Mouse (Mus musculus) forebrain, embryonic 11.5 days (tissue): ENCODE data around the gene Trpm6. TPM values are rescaled to one million over a fixed set of nuclear protein-coding genes. Genes with fewer than 3 reads are reported as not detected.
"Not testable (repeated sequence)": the region's sequence is repeated elsewhere in the genome, so short reads cannot be mapped to it uniquely, and the experiment has no call there.

ENCODE experiments used
- ATAC-seq: fragments of 200-750 bp; cut with Nextera tagmentation; replicated peaks from 2 replicates; pipeline ENCODE4 v1.8.0; 2017; ENCODE audit warnings: moderate TSS enrichment; ENCODE audit not compliant: low FRiP score
- DNase-seq: peaks from one replicate; pipeline ENCODE4 v3.0.0-alpha.2; 2017; ENCODE audit warnings: low spot score
- H3K27ac ChIP-seq: fragments of 300-500 bp; sonication (generic); 2 replicates; pipeline ENCODE4 v1.5.1; 2014; ENCODE audit warnings: low read depth, low read length
- H3K27me3 ChIP-seq: fragments of 300-500 bp; sonication (generic); 2 replicates; pipeline ENCODE4 v1.6.1; 2014; ENCODE audit warnings: mild to moderate bottlenecking, low read length, mixed read lengths; ENCODE audit not compliant: control insufficient read depth, insufficient read depth
- H3K36me3 ChIP-seq: fragments of 300-500 bp; sonication (generic); 2 replicates; pipeline ENCODE4 v1.6.1; 2014; ENCODE audit warnings: mild to moderate bottlenecking, low read length, moderate library complexity, mixed read lengths; ENCODE audit not compliant: control insufficient read depth, insufficient read depth
- H3K4me1 ChIP-seq: fragments of 300-500 bp; sonication (generic); replicated peaks from 2 replicates; pipeline ENCODE4 v1.6.1; 2014; ENCODE audit warnings: low read length, mixed read lengths; ENCODE audit not compliant: control insufficient read depth, insufficient read depth
- H3K4me2 ChIP-seq: fragments of 300-500 bp; sonication (generic); 2 replicates; pipeline ENCODE4 v1.6.1; 2014; ENCODE audit warnings: low read depth, mild to moderate bottlenecking, low read length, moderate library complexity, mixed read lengths; ENCODE audit not compliant: severe bottlenecking
- H3K4me3 ChIP-seq: fragments of 300-500 bp; sonication (generic); 2 replicates; pipeline ENCODE4 v1.5.1; 2014; ENCODE audit warnings: low read depth, low read length
- H3K9ac ChIP-seq: fragments of 300-500 bp; sonication (generic); 2 replicates; pipeline ENCODE4 v1.6.1; 2014; ENCODE audit warnings: low read length
- H3K9me3 ChIP-seq: fragments of 300-500 bp; sonication (generic); 2 replicates; pipeline ENCODE4 v1.6.1; 2016; ENCODE audit warnings: low read length, mixed read lengths; ENCODE audit not compliant: control insufficient read depth
- WGBS: fragments of 180-500 bp; shearing (Covaris S2); extraction: QIAGEN DNeasy Blood & Tissue Kit; methylation state at CpG from one replicate; pipeline ENCODE4 v1.1.7; 2014; 5-methylcytosine and 5-hydroxymethylcytosine counted together
- polyA plus RNA-seq: library from polyadenylated mRNA; unstranded; fragments of >200 nt; fragmentation: Nextera tagmentation; extraction: Ambion mirVana; gene quantifications from 2 replicates; pipeline ENCODE4 v1.2.1, GENCODE M21; 2014

The Trpm6 gene
- polyA plus RNA-seq, result 0.25 and 0.35 TPM in 2 replicates

DNA sequence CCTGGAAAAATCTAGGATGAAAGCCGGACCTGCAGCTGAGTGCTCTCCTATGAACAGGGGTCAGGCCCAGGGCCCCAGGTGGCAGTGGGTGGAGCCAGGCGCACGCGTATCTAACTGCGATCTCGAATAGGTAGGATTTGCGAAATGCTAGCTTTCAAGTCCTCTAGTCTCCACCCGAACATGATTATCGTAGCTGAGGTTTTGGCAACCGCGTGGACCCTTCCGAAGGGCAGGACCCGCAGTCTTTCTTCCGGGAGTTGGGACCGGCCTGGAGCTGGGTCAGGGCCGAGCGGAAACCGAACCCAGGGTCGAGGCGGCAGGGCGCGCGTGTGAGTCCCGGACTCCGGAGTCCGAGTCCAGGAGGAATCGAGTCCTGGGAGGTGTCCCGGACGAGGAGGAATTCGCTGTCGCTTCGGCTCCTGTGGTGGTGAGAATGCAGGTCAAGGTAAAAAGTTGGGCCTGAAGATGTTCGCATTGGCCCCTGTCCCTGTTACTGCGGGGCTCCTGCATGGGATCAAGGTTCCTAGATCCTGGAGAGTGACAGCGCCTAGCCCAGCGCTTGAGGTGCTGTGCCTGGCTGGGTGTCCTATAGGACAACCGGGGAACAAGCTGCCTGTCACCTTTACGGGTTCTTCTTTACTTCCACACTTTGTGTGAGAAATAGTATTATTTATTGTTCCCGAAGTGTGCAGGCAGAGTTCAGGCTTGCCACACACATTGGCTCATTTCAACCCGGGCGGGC is at the start of gene Trpm6:
TSS of gene Trpm6 (plus strand) at position 386 of the 742 bp plus-strand sequence.
- 5% methylated on average over 41 of the region's 41 CpGs for WGBS
- Histone ChIP-seq H3K9me3 (no peaks in the 10 kb centered on the region), H3K4me2 (peak within 1 kb of the TSS; percentile 67), H3K9ac (peak within 1 kb of the TSS; percentile 39), H3K4me1 (peaks cover 3% of the 10 kb centered on the region), H3K4me3 (peak within 1 kb of the TSS; percentile 35), H3K36me3 (no peaks in the 10 kb centered on the region), H3K27me3 (peaks cover 3% of the 10 kb centered on the region; the same call in 1 of the 2 replicates), H3K27ac (no peak within 1 kb of the TSS)
- ATAC-seq (no peak), DNase-seq (peak; percentile 56)

DNA sequence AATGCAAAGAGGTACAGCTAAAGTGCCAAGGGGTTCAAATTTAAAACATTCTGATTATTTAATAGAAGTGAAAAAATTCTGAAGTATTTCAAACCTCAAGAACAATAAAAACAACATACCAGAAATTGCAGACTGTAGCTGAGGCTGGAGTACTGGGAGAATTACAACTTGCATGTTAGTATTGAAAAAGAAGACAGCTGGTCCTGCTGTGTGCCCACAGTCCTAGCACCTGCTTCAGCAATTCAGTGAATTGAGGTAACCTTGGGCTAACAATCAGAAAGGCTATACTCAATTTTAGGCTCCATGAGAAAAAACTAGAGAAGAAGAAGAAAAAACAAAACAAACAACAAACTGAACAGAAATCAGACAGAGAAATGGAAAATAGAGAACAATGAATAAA is 41.7 kb upstream of the Trpm6 start:
- H3K4me3 ChIP-seq, result no peak overlapping the region
- H3K9ac ChIP-seq, result no peak overlapping the region

DNA sequence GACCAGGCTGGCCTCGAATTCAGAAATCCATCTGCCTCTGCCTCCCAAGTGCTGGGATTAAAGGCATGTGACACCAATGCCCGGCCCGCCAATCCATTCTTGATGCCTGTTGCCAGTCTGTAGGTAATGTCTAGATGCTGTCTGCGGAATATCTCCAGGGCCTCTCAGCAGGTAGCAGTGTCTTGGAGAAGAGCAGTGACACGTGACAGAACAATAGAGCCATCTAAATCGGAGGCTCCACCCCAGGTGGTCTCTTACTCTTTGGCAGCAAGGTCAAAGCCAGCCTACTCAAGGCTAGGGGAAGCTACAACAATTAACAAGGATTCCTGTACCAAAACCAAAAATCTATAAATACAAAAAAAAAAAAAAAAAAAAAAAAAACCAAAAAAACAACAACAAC is 38.9 kb upstream of the Trpm6 start:
- no peak overlapping the region for H3K9ac ChIP-seq
- peaks cover 2% of the 10 kb centered on the region; the same call in 1 of the 2 replicates for H3K4me1 ChIP-seq
- no peak overlapping the region for H3K4me3 ChIP-seq
- H3K4me2 ChIP-seq, result no peak overlapping the region
- H3K36me3 ChIP-seq, result no peaks in the 10 kb centered on the region
- no peaks in the 10 kb centered on the region for H3K9me3 ChIP-seq
- ATAC-seq, result no peak
- no peak for DNase-seq
- H3K27ac ChIP-seq, result no peak overlapping the region
- H3K27me3 ChIP-seq, result no peaks in the 10 kb centered on the region
- 71% methylated on average over 6 of the region's 6 CpGs for WGBS

More for the DNA sequence above, 41.7 kb upstream of the Trpm6 start:
- no peak for ATAC-seq
- Histone ChIP-seq H3K4me1 (no peaks in the 10 kb centered on the region), H3K27me3 (no peaks in the 10 kb centered on the region), H3K27ac (no peak overlapping the region), H3K36me3 (no peaks in the 10 kb centered on the region), H3K4me2 (no peak overlapping the region), H3K9me3 (no peaks in the 10 kb centered on the region)
- no peak for DNase-seq

GRCm38 (mm10) chr19:18711589-18711988 is 38.2 kb upstream of the Trpm6 start:
- no peaks in the 10 kb centered on the region for H3K9me3 ChIP-seq
- no peak overlapping the region for H3K9ac ChIP-seq
- ATAC-seq, result no peak
- no peak for DNase-seq
- no peak overlapping the region for H3K27ac ChIP-seq
- H3K36me3 ChIP-seq, result no peaks in the 10 kb centered on the region
- H3K4me1 ChIP-seq, result peaks cover 2% of the 10 kb centered on the region; the same call in 1 of the 2 replicates
- H3K4me3 ChIP-seq, result no peak overlapping the region
- no peaks in the 10 kb centered on the region for H3K27me3 ChIP-seq
- WGBS, result 92% methylated on average over 9 of the region's 9 CpGs
- no peak overlapping the region for H3K4me2 ChIP-seq

DNA sequence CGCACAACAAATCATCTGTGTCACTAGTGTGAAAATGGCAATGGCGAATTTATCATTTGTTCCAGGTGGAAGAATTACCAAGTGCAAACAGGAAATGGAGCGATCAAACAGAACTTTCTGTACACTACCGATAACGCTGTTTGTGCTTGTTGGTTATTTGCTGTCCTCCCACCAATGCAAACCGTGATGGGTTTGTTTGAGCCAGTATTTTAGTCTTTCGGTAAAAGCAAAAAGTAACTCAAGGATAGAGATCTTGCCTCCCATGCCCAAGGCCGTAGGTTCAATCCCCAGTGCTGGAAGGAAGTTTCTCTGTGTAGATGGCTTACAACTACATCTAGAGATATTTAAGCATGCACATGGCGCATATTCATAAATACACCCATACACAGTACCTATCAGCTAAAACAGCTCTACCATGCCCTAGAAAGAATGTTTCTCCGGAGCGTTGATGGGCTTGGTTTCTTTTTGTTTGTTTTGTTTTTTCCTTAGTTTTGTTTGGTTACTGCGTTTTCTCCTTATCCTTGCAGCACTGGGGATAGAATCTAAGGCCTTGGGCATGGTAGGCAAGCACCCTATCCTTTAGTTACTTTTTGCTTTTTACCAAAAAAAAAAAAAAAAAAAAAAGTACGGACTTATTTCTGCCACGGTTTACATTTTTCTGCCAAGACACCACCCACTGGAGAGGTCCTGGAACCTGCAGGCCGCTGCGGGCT is 37.5 kb upstream of the Trpm6 start:
- Histone ChIP-seq H3K9ac (peak overlapping the region; percentile 82), H3K9me3 (no peaks in the 10 kb centered on the region), H3K4me1 (peaks cover 2% of the 10 kb centered on the region; the same call in 1 of the 2 replicates), H3K27me3 (no peaks in the 10 kb centered on the region), H3K4me2 (peak overlapping the region; percentile 50), H3K36me3 (no peaks in the 10 kb centered on the region), H3K4me3 (peak overlapping the region; percentile 81), H3K27ac (peak overlapping the region; percentile 92)
- ATAC-seq, result no peak
- WGBS, result 58% methylated on average over 16 of the region's 16 CpGs
- no peak for DNase-seq

DNA sequence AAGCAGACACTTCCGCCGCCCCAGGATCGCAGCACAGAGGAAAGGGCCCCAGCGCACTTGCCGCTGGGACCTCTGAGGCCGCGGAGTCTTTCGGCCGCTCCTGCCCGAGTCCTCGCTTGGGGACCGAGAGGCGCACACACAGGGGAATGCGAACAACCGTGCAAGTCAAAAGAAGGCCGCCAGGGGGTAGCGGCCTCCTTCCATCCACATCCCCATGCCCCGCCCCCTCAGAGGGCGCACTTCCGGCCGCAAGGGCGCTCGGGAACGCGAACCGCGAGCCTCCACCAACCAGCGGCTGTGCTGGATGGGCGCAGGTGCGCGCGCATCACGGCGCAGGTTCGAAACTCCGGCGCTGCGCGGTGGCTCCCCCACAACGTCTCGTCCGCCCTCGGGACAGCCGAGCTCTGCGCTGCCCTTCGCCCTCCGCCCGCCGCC is 36.9 kb upstream of the Trpm6 start, which contains the start of gene D030056L22Rik:
TSS of gene D030056L22Rik (plus strand) at position 328 of the 435 bp plus-strand sequence.
- Histone ChIP-seq H3K4me3 (peak within 1 kb of the TSS; percentile 81), H3K27ac (peak within 1 kb of the TSS; percentile 92), H3K9ac (peak within 1 kb of the TSS; percentile 82), H3K36me3 (no peaks in the 10 kb centered on the region), H3K9me3 (no peaks in the 10 kb centered on the region), H3K4me2 (peak within 1 kb of the TSS; percentile 66), H3K27me3 (no peaks in the 10 kb centered on the region), H3K4me1 (peaks cover 2% of the 10 kb centered on the region; the same call in 1 of the 2 replicates)
- under 1% methylated on average over 49 of the region's 49 CpGs for WGBS
- DNase-seq (peak; percentile 99), ATAC-seq (peak; percentile 99)

- DNase-seq (peak; percentile 76), ATAC-seq (peak; percentile 70)
- H3K9me3 ChIP-seq, H3K27me3 ChIP-seq, H3K36me3 ChIP-seq, H3K4me1 ChIP-seq: not testable (repeated sequence)
- H3K4me2 ChIP-seq, result peak overlapping the region; percentile 66
- peak overlapping the region; percentile 81 for H3K4me3 ChIP-seq
- under 1% methylated on average over 38 of the region's 46 CpGs for WGBS
- H3K27ac ChIP-seq, result 0 out of 2 replicates have a peak overlapping the region, but pooled peaks have one; percentile 10
- H3K9ac ChIP-seq, result peak overlapping the region; percentile 82
Measured at GRCm38 (mm10) chr19:18713357-18713756, 36.4 kb upstream of the Trpm6 start.

GRCm38 (mm10) chr19:18716374-18716773 is 33.4 kb upstream of the Trpm6 start:
- H3K4me2 ChIP-seq, result no peak overlapping the region
- no peak overlapping the region for H3K27ac ChIP-seq
- no peak overlapping the region for H3K4me3 ChIP-seq
- ATAC-seq (no peak), DNase-seq (peak; percentile 73)
- H3K9ac ChIP-seq, result no peak overlapping the region
- WGBS, result 46% methylated on average over 1 of the region's 1 CpGs
- H3K4me1 ChIP-seq, result peaks cover 2% of the 10 kb centered on the region; the same call in 1 of the 2 replicates
- H3K27me3 ChIP-seq, result no peaks in the 10 kb centered on the region
- no peaks in the 10 kb centered on the region for H3K36me3 ChIP-seq
- no peaks in the 10 kb centered on the region for H3K9me3 ChIP-seq
